Mouse (Mus musculus) Patski (cell line): ENCODE measurements at regions not wholly inside any gene's neighbourhood (a gene's known extent, or its start where the extent isn't known, plus 50 kb on each side); places are given as distances from the start of the nearest gene placed in this dataset.

Experiments
- ATAC-seq: fragments of 100-300 bp; one replicate; pipeline ENCODE4 v1.8.0; 2021
- CTCF ChIA-PET: fragments of 350-600 bp; sonication (Branson Sonifier 250); formaldehyde crosslinking; loops from one replicate; lab custom pipeline; 2022; ENCODE audit warnings: inconsistent platforms; lab: Charles Lee
- POLR2A ChIA-PET: fragments of 350-600 bp; sonication (Branson Sonifier 250); formaldehyde crosslinking; loops from one replicate; lab custom pipeline; 2022; ENCODE audit warnings: antibody characterized with exemption, inconsistent platforms; lab: Charles Lee
- DNase-seq: peaks from one replicate; pipeline ENCODE4 v3.0.0-alpha.2; 2011; ENCODE audit warnings: low read depth, low spot score
- H3K27me3 ChIP-seq: fragments of 371-371 bp; one replicate; pipeline ENCODE4 v1.5.1; 2021
- CTCF ChIP-seq: fragments of 100-300 bp; IDR thresholded peaks from one replicate; pipeline ENCODE4 v1.5.1; 2021
- in situ Hi-C: fragments of 300-500 bp; cut with MboI; formaldehyde crosslinking; loops from 3 replicates; pipeline ENCODE4 v1.11.1; 2018; ENCODE audit warnings: low pct_unique_long_range_greater_than_20kb, mixed read lengths

GRCm38 (mm10) chr9:115361191-115361590 is 51.0 kb upstream of the Stt3b start:
- CTCF ChIA-PET = no interaction called here
- no peak for TF ChIP-seq CTCF
- no peaks in the 10 kb centered on the region for H3K27me3 ChIP-seq
- no peak for DNase-seq
- POLR2A ChIA-PET = no interaction called here
- in situ Hi-C loops = no loop called here
- no peak for ATAC-seq

- no peak for ATAC-seq
- no peak for DNase-seq
- TF ChIP-seq CTCF = no peak
- POLR2A ChIA-PET = no interaction called here
- H3K27me3 ChIP-seq = no peaks in the 10 kb centered on the region
- in situ Hi-C loops = no loop called here
- CTCF ChIA-PET = no interaction called here
Measured at GRCm38 (mm10) chr9:115361881-115362280, 51.7 kb upstream of the Stt3b start.

- H3K27me3 ChIP-seq = no peaks in the 10 kb centered on the region
- TF ChIP-seq CTCF = no peak
- DNase-seq = no peak
- POLR2A ChIA-PET = no interaction called here
- no peak for ATAC-seq
- CTCF ChIA-PET = interaction anchor here (1.0 kb wide), 1 partner anchor 32 kb away, joined by 3 read pairs; no protein-coding TSS in a partner anchor
- in situ Hi-C loops = no loop called here
Measured at GRCm38 (mm10) chr9:115362486-115362885, 52.3 kb upstream of the Stt3b start.

- ChIA-PET POLR2A (no interaction called here), CTCF (no interaction called here)
- ATAC-seq (no peak), DNase-seq (no peak)
- in situ Hi-C loops = no loop called here
- peaks cover under 1% of the 10 kb centered on the region for H3K27me3 ChIP-seq
- TF ChIP-seq CTCF = peak; percentile 39
Measured at GRCm38 (mm10) chr9:115364919-115365861, 55.0 kb upstream of the Stt3b start.

GRCm38 (mm10) chr9:115367808-115368207 is 57.6 kb upstream of the Stt3b start:
- no peak for DNase-seq
- POLR2A ChIA-PET = no interaction called here
- in situ Hi-C loops = no loop called here

GRCm38 (mm10) chr9:115380276-115380675 is 70.1 kb upstream of the Stt3b start:
- ChIA-PET CTCF (no interaction called here), POLR2A (no interaction called here)
- ATAC-seq (no peak), DNase-seq (no peak)
- no peaks in the 10 kb centered on the region for H3K27me3 ChIP-seq
- TF ChIP-seq CTCF = no peak
- in situ Hi-C loops = no loop called here

More at GRCm38 (mm10) chr9:115367808-115368207, 57.6 kb upstream of the Stt3b start:
- H3K27me3 ChIP-seq = peaks cover 5% of the 10 kb centered on the region
- CTCF ChIA-PET = no interaction called here
- TF ChIP-seq CTCF = no peak
- no peak for ATAC-seq

- ATAC-seq (no peak), DNase-seq (no peak)
- H3K27me3 ChIP-seq = no peaks in the 10 kb centered on the region
- in situ Hi-C loops = no loop called here
- CTCF ChIA-PET = interaction anchor here (1.2 kb wide), 1 partner anchor 84 kb away, joined by 3 read pairs; no protein-coding TSS in a partner anchor
- POLR2A ChIA-PET = no interaction called here
- TF ChIP-seq CTCF = no peak
Measured at GRCm38 (mm10) chr9:115382824-115383475, 72.7 kb upstream of the Stt3b start.

GRCm38 (mm10) chr9:115383935-115384334 is 73.7 kb upstream of the Stt3b start:
- ChIA-PET CTCF (interaction anchor here (1.0 kb wide), 1 partner anchor 9 kb away, joined by 3 read pairs; no protein-coding TSS in a partner anchor), POLR2A (no interaction called here)
- in situ Hi-C loops = no loop called here
- ATAC-seq (no peak), DNase-seq (no peak)
- no peak for TF ChIP-seq CTCF
- H3K27me3 ChIP-seq = no peaks in the 10 kb centered on the region

- CTCF ChIA-PET = interaction anchor here (1.0 kb wide), 1 partner anchor 8 kb away, joined by 3 read pairs; no protein-coding TSS in a partner anchor
- H3K27me3 ChIP-seq = no peaks in the 10 kb centered on the region
- in situ Hi-C loops = no loop called here
- DNase-seq = no peak
- no peak for TF ChIP-seq CTCF
- POLR2A ChIA-PET = no interaction called here
- no peak for ATAC-seq
Measured at GRCm38 (mm10) chr9:115384345-115384744, 74.1 kb upstream of the Stt3b start.

- in situ Hi-C loops = no loop called here
- ChIA-PET CTCF (no interaction called here), POLR2A (no interaction called here)
- H3K27me3 ChIP-seq = no peaks in the 10 kb centered on the region
- DNase-seq = no peak
- no peak for TF ChIP-seq CTCF
- ATAC-seq = no peak
Measured at GRCm38 (mm10) chr9:115387471-115388360, 77.5 kb upstream of the Stt3b start.
